Comparison of ENCODE assay signal across 12 mouse cellular contexts in genomic region chr2:136744683-136745326, GRCm38 (mm10). TPM values are rescaled to one million over a fixed set of nuclear protein-coding genes. Genes with fewer than 3 reads are reported as not detected.
DNase-seq lines count a peak whose midpoint lies in the region; ATAC-seq and TF ChIP-seq lines count a peak whose summit lies in the region.
"Had no signal": no experiment of that assay in that cellular context is flagged by ENCODE, and none has a peak within 500 bp of the region (broad histone marks: within the 10 kb centered on the region; RNA-seq: fewer than 3 reads in every experiment).

No protein-coding gene starts in this region.

- H3K9me3 ChIP-seq in embryonic facial prominence, embryonic 14.5 days (ENCODE audit: control insufficient read depth, low read length), result no peaks in the 10 kb centered on the region
- 0 out of 2 replicates have a peak, but pooled peaks cover 4% of the 10 kb centered on the region for H3K9me3 ChIP-seq in embryonic facial prominence, embryonic 10.5 days
- H3K9me3 ChIP-seq in forebrain, embryonic 10.5 days, result peaks cover 6% of the 10 kb centered on the region
- no peaks in the 10 kb centered on the region for H3K9me3 ChIP-seq in hindbrain, postnatal 0 days (ENCODE audit: low read length)
- H3K9me3 ChIP-seq: embryonic facial prominence, embryonic 15.5 days; lung, embryonic 15.5 days had no signal

- peak; percentile 29 for DNase-seq in embryonic facial prominence, embryonic 14.5 days (ENCODE audit: low spot score)
- no peak for DNase-seq in embryonic facial prominence, embryonic 10.5 days (ENCODE audit: low spot score)
- no peak for DNase-seq in forebrain, embryonic 10.5 days (ENCODE audit: extremely low spot score, low spot score)
- DNase-seq in hindbrain, postnatal 0 days (ENCODE audit: low spot score), result peak; percentile 51
- DNase-seq in retina, embryonic 14.5 days (ENCODE audit: low spot score), result peak; percentile 62
- DNase-seq in urinary bladder, adult 18-20 months (ENCODE audit: low spot score in 2 of 2), result no peak
- DNase-seq in yolk sac, embryonic 10.5 days (ENCODE audit: low spot score), result no peak
- no peak for DNase-seq in thymus, postnatal 4 days
- DNase-seq: adrenal gland, postnatal 36 days; kidney, adult 18-20 months had no signal

- no peaks in the 10 kb centered on the region for H3K27me3 ChIP-seq in embryonic facial prominence, embryonic 14.5 days (replicated peaks; ENCODE audit: control insufficient read depth, insufficient read depth, low read length)
- no peaks in the 10 kb centered on the region for H3K27me3 ChIP-seq in embryonic facial prominence, embryonic 10.5 days (replicated peaks; ENCODE audit: low read depth, poor library complexity, severe bottlenecking)
- no peaks in the 10 kb centered on the region for H3K27me3 ChIP-seq in forebrain, embryonic 10.5 days (ENCODE audit: poor library complexity, severe bottlenecking)
- no peaks in the 10 kb centered on the region for H3K27me3 ChIP-seq in hindbrain, postnatal 0 days (ENCODE audit: insufficient read depth, low read length)
- H3K27me3 ChIP-seq: embryonic facial prominence, embryonic 15.5 days; lung, embryonic 15.5 days had no signal

- H3K9ac ChIP-seq in embryonic facial prominence, embryonic 14.5 days (ENCODE audit: low read depth, low read length), result no peak overlapping the region
- no peak overlapping the region for H3K9ac ChIP-seq in hindbrain, postnatal 0 days (replicated peaks; ENCODE audit: low read length)
- H3K9ac ChIP-seq: embryonic facial prominence, embryonic 15.5 days; lung, embryonic 15.5 days had no signal

- no peaks in the 10 kb centered on the region for H3K36me3 ChIP-seq in embryonic facial prominence, embryonic 14.5 days (ENCODE audit: control insufficient read depth, insufficient read depth, low read length)
- no peaks in the 10 kb centered on the region for H3K36me3 ChIP-seq in embryonic facial prominence, embryonic 10.5 days (replicated peaks)
- H3K36me3 ChIP-seq in forebrain, embryonic 10.5 days (replicated peaks), result no peaks in the 10 kb centered on the region
- no peaks in the 10 kb centered on the region for H3K36me3 ChIP-seq in hindbrain, postnatal 0 days (ENCODE audit: insufficient read depth, low read length)
- H3K36me3 ChIP-seq: embryonic facial prominence, embryonic 15.5 days; lung, embryonic 15.5 days had no signal

- ATAC-seq in embryonic facial prominence, embryonic 14.5 days (ENCODE audit: low read depth), result no peak
- ATAC-seq in hindbrain, postnatal 0 days, result peak; percentile 68

- H3K4me1 ChIP-seq in embryonic facial prominence, embryonic 14.5 days (ENCODE audit: control insufficient read depth, insufficient read depth, low read length), result no peaks in the 10 kb centered on the region
- 0 out of 2 replicates have a peak, but pooled peaks cover 3% of the 10 kb centered on the region for H3K4me1 ChIP-seq in embryonic facial prominence, embryonic 10.5 days
- peaks cover 27% of the 10 kb centered on the region for H3K4me1 ChIP-seq in forebrain, embryonic 10.5 days
- H3K4me1 ChIP-seq in hindbrain, postnatal 0 days (ENCODE audit: insufficient read depth, low read length), result no peaks in the 10 kb centered on the region; the same call in 1 of the 2 replicates
- H3K4me1 ChIP-seq: embryonic facial prominence, embryonic 15.5 days; lung, embryonic 15.5 days had no signal

- H3K27ac ChIP-seq in embryonic facial prominence, embryonic 14.5 days (replicated peaks; ENCODE audit: low read depth, low read length), result no peak overlapping the region
- no peak overlapping the region for H3K27ac ChIP-seq in embryonic facial prominence, embryonic 10.5 days (replicated peaks)
- 0 out of 2 replicates have a peak overlapping the region, but pooled peaks have one; percentile 25 for H3K27ac ChIP-seq in forebrain, embryonic 10.5 days
- no peak overlapping the region for H3K27ac ChIP-seq in hindbrain, postnatal 0 days
- H3K27ac ChIP-seq: embryonic facial prominence, embryonic 15.5 days; lung, embryonic 15.5 days had no signal

- H3K4me3 ChIP-seq in embryonic facial prominence, embryonic 14.5 days (ENCODE audit: low read depth, low read length), result no peak overlapping the region
- no peak overlapping the region for H3K4me3 ChIP-seq in embryonic facial prominence, embryonic 10.5 days
- no peak overlapping the region for H3K4me3 ChIP-seq in forebrain, embryonic 10.5 days
- no peak overlapping the region for H3K4me3 ChIP-seq in hindbrain, postnatal 0 days (ENCODE audit: low read length)
- H3K4me3 ChIP-seq: embryonic facial prominence, embryonic 15.5 days; lung, embryonic 15.5 days had no signal

- 77% methylated on average over 2 of the region's 2 CpGs for WGBS in embryonic facial prominence, embryonic 14.5 days
- 82% methylated on average over 2 of the region's 2 CpGs for WGBS in embryonic facial prominence, embryonic 10.5 days
- WGBS in forebrain, embryonic 10.5 days, result 81% methylated on average over 2 of the region's 2 CpGs
- WGBS in hindbrain, postnatal 0 days, result 79% methylated on average over 2 of the region's 2 CpGs

- no peak for TF ChIP-seq CTCF in hindbrain, postnatal 0 days (IDR thresholded peaks at IDR 0.05; ENCODE audit: low read depth)

- H3K4me2 ChIP-seq in embryonic facial prominence, embryonic 14.5 days (ENCODE audit: low read depth, low read length), result no peak overlapping the region
- H3K4me2 ChIP-seq in hindbrain, postnatal 0 days (ENCODE audit: low read depth, low read length), result no peak overlapping the region
- H3K4me2 ChIP-seq: embryonic facial prominence, embryonic 15.5 days; lung, embryonic 15.5 days had no signal

RNA-seq across cellular contexts. Expression of gene Snap25, which starts 31.6 kb away (rescaled TPM):
- 10.3 and 10.4 TPM in 2 replicates for polyA plus RNA-seq in embryonic facial prominence, embryonic 14.5 days (2014; fragmentation: Nextera tagmentation; extraction: Ambion mirVana)
- 12.5 and 14.7 TPM in 2 replicates for polyA plus RNA-seq in embryonic facial prominence, embryonic 10.5 days (2016; fragmentation: Nextera tagmentation; extraction: Ambion mirVana)
- polyA plus RNA-seq in forebrain, embryonic 10.5 days (2016; fragmentation: Nextera tagmentation; extraction: Ambion mirVana), result 3.6 and 4.7 TPM in 2 replicates
- 227 and 265 TPM in 2 replicates for total RNA-seq in hindbrain, postnatal 0 days (2014; rRNA removed)
- polyA plus RNA-seq in hindbrain, postnatal 0 days (2015; fragmentation: Nextera tagmentation; extraction: Ambion mirVana), result 312 and 341 TPM in 2 replicates

Comparison
In these comparisons a context has a peak if more than half of its experiments do, and no peak if none do; other contexts are left out.
1. DNase-seq: peak in embryonic facial prominence, embryonic 14.5 days (single experiment), hindbrain, postnatal 0 days (single experiment) and retina, embryonic 14.5 days (single experiment); none in embryonic facial prominence, embryonic 10.5 days (single experiment), forebrain, embryonic 10.5 days (single experiment), urinary bladder, adult 18-20 months (0 of 2), yolk sac, embryonic 10.5 days (single experiment) and thymus, postnatal 4 days (single experiment).
2. RNA of gene Snap25, which starts 31.6 kb away (polyA plus RNA-seq): 312 to 341 TPM in hindbrain, postnatal 0 days; 12.5 to 14.7 TPM in embryonic facial prominence, embryonic 10.5 days, 10.3 to 10.4 TPM in embryonic facial prominence, embryonic 14.5 days and 3.6 to 4.7 TPM in forebrain, embryonic 10.5 days; every median in the first group is over 10 times any median in the second.